ENCODE assay signal across 8 mouse cellular contexts in genomic region chr15:12084164-12084563, GRCm38 (mm10). TPM values are rescaled to one million over a fixed set of nuclear protein-coding genes. Genes with fewer than 3 reads are reported as not detected.
A peak's percentile ranks its signal among the peaks of the same experiment; 100 is the strongest.
DNase-seq lines count a peak whose midpoint lies in the region; ATAC-seq and TF ChIP-seq lines count a peak whose summit lies in the region.

No protein-coding gene starts in this region.

- no peak overlapping the region for H3K4me3 ChIP-seq in kidney, embryonic 14.5 days (ENCODE audit: low read length)
- no peak overlapping the region for H3K4me3 ChIP-seq in embryonic facial prominence, embryonic 13.5 days
- no peak overlapping the region for H3K4me3 ChIP-seq in myocyte

- H3K4me2 ChIP-seq in kidney, embryonic 14.5 days (replicated peaks; ENCODE audit: low read depth, low read length), result no peak overlapping the region
- H3K4me2 ChIP-seq in embryonic facial prominence, embryonic 13.5 days, result no peak overlapping the region
- H3K4me2 ChIP-seq in myocyte (ENCODE audit: low read depth), result peak overlapping the region; percentile 36

- no peaks in the 10 kb centered on the region for H3K4me1 ChIP-seq in kidney, embryonic 14.5 days (ENCODE audit: control insufficient read depth, insufficient read depth, low read length)
- H3K4me1 ChIP-seq in embryonic facial prominence, embryonic 13.5 days, result peaks cover 11% of the 10 kb centered on the region; the same call in 1 of the 2 replicates

- H3K36me3 ChIP-seq in kidney, embryonic 14.5 days (ENCODE audit: control insufficient read depth, insufficient read depth, low read length), result no peaks in the 10 kb centered on the region
- no peaks in the 10 kb centered on the region for H3K36me3 ChIP-seq in embryonic facial prominence, embryonic 13.5 days
- no peaks in the 10 kb centered on the region for H3K36me3 ChIP-seq in myocyte (ENCODE audit: control insufficient read depth, insufficient read depth)

- peak; percentile 92 for ATAC-seq in kidney, embryonic 14.5 days (ENCODE audit: low FRiP score, low TSS enrichment)
- ATAC-seq in embryonic facial prominence, embryonic 13.5 days (ENCODE audit: insufficient number of reproducible peaks, insufficient read depth, low FRiP score, low TSS enrichment, low read depth), result peak; percentile 72; the same call in 1 of the 2 replicates
- no peak for ATAC-seq in granulocyte monocyte progenitor cell, adult 5-6 weeks (replicated peaks; ENCODE audit: poor library complexity, severe bottlenecking)

- WGBS in kidney, embryonic 14.5 days, result 58% methylated on average over 6 of the region's 6 CpGs
- WGBS in embryonic facial prominence, embryonic 13.5 days, result 42% methylated on average over 6 of the region's 6 CpGs

- H3K27me3 ChIP-seq in kidney, embryonic 14.5 days (ENCODE audit: control insufficient read depth, insufficient read depth, low read length), result no peaks in the 10 kb centered on the region
- no peaks in the 10 kb centered on the region for H3K27me3 ChIP-seq in embryonic facial prominence, embryonic 13.5 days
- peaks cover 31% of the 10 kb centered on the region for H3K27me3 ChIP-seq in myocyte (ENCODE audit: control insufficient read depth, insufficient read depth, insufficient read length)

- DNase-seq in kidney, adult 8-10 months, result no peak
- peak; percentile 38 to 54 for DNase-seq in gastrocnemius, postnatal 36 days
- DNase-seq in spleen, adult 18-20 months, result no peak
- DNase-seq in adrenal gland, adult 2 months, result no peak

- H3K9ac ChIP-seq in kidney, embryonic 14.5 days (ENCODE audit: low read depth, low read length), result no peak overlapping the region
- no peak overlapping the region for H3K9ac ChIP-seq in embryonic facial prominence, embryonic 13.5 days

- TF ChIP-seq POLR2A in myocyte (IDR thresholded peaks at IDR 0.05; ENCODE audit: insufficient read length, low read depth), result no peak

- H3K79me2 ChIP-seq in myocyte (ENCODE audit: control insufficient read depth, insufficient read depth), result no peaks in the 10 kb centered on the region

- no peak overlapping the region for H3ac ChIP-seq in myocyte (ENCODE audit: control insufficient read depth, insufficient read length)

- H3K9me3 ChIP-seq in kidney, embryonic 14.5 days (ENCODE audit: control insufficient read depth, low read length), result no peaks in the 10 kb centered on the region
- H3K9me3 ChIP-seq in embryonic facial prominence, embryonic 13.5 days, result 0 out of 2 replicates have a peak, but pooled peaks cover 3% of the 10 kb centered on the region

- no peak overlapping the region for H3K27ac ChIP-seq in kidney, embryonic 14.5 days (ENCODE audit: low read depth, low read length)
- H3K27ac ChIP-seq in embryonic facial prominence, embryonic 13.5 days, result peak overlapping the region; percentile 64

- intact Hi-C loops in gastrocnemius, postnatal 36 days (cut with DNase I), result loop anchor here (2.0 to 10.0 kb wide), 4 partner anchors 37 to 329 kb away; no protein-coding TSS in a partner anchor

TF ChIP-seq in myocyte, 11 proteins besides CTCF, POLR2A, EP300 and RAD21:
- TF ChIP-seq MAX (IDR thresholded peaks at IDR 0.05; ENCODE audit: low read depth), result no peak
- no peak for TF ChIP-seq SRF (IDR thresholded peaks at IDR 0.05; ENCODE audit: control insufficient read depth, insufficient read length, low read depth)
- peak; percentile 66 for TF ChIP-seq USF1 (IDR thresholded peaks at IDR 0.05; ENCODE audit: low read depth)
- TF ChIP-seq MYOD1 (IDR thresholded peaks at IDR 0.05; ENCODE audit: control insufficient read depth in 1 of 3, insufficient read length in 2 of 3, low read depth in 2 of 3), result no peak
- no peak for TF ChIP-seq REST (IDR thresholded peaks at IDR 0.05; ENCODE audit: insufficient read depth, insufficient read length)

RNA-seq across cellular contexts. Expression of gene Zfr, which starts 33.5 kb away (rescaled TPM):
- polyA plus RNA-seq in kidney, embryonic 14.5 days (2014; fragmentation: Nextera tagmentation; extraction: Ambion mirVana), result 83.8 and 154 TPM in 2 replicates
- polyA plus RNA-seq in embryonic facial prominence, embryonic 13.5 days (2015; fragmentation: Nextera tagmentation; extraction: Ambion mirVana), result 125 TPM in 2 replicates
- total RNA-seq in gastrocnemius, postnatal 36 days (2021), result 10 to 100 TPM; 55.6 to 59.3 TPM
- polyA plus RNA-seq in myocyte (2012; fragmentation: generic; extraction: Trizol), result 35.9 TPM
- 76.0 and 125 TPM in 2 replicates for total RNA-seq in granulocyte monocyte progenitor cell, adult 5-6 weeks (2014; fragmentation: Nextera tagmentation)
- 52.6 and 85.7 TPM in 2 replicates for total RNA-seq in granulocyte monocyte progenitor cell, adult 5-6 weeks (2017)
- 100 to 1,000 TPM; 152 to 182 TPM for total RNA-seq in adrenal gland, adult 2 months (2021)
- 172 and 205 TPM in 2 replicates for polyA plus RNA-seq in adrenal gland, adult 2 months (2012; rRNA removed)

Comparison
In these comparisons a context has a peak if more than half of its experiments do, and no peak if none do; other contexts are left out.
1. DNase-seq: peak in gastrocnemius, postnatal 36 days (2 of 2); none in kidney, adult 8-10 months (0 of 2), spleen, adult 18-20 months (0 of 2) and adrenal gland, adult 2 months (single experiment).